In the genomic region with DNA sequence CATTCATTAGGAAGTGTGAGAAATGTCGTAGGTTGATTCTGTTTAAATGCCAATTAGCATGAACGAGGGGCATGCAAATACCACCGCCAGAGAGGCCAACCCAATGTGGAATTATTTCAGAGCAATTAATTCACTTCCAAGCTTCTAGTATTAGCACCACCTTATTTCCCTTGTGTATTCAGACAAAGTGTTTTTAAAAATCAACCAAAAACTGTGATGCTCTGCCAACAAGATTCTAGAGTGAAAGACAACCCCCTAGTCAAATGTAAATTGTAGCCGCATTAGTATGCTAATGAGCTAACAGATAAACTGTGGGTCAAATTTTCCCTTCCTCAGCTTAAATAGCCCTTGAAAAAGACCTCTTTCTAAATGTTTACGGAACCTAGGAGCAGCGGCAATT, we compare ENCODE assay signal across 10 mouse cellular contexts. TPM values are rescaled to one million over a fixed set of nuclear protein-coding genes. Genes with fewer than 3 reads are reported as not detected.
DNase-seq lines count a peak whose midpoint lies in the region; ATAC-seq and TF ChIP-seq lines count a peak whose summit lies in the region.
"Had no signal": no experiment of that assay in that cellular context is flagged by ENCODE, and none has a peak within 500 bp of the region (broad histone marks: within the 10 kb centered on the region; RNA-seq: fewer than 3 reads in every experiment).

No protein-coding gene starts in this region.

- intact Hi-C loops in gastrocnemius, adult 2 months (cut with DNase I) = no loop called here
- intact Hi-C loops in gastrocnemius, postnatal 36 days (cut with DNase I) = no loop called here

- no peak overlapping the region for H3K9ac ChIP-seq in liver, embryonic 11.5 days (ENCODE audit: low read depth, low read length)
- H3K9ac ChIP-seq in hindbrain, embryonic 16.5 days (ENCODE audit: low read depth, low read length) = no peak overlapping the region
- no peak overlapping the region for H3K9ac ChIP-seq in neural tube, embryonic 13.5 days
- no peak overlapping the region for H3K9ac ChIP-seq in lung, postnatal 0 days (replicated peaks; ENCODE audit: low read depth)
- H3K9ac ChIP-seq: limb, embryonic 15.5 days had no signal

- no peak overlapping the region for H3K27ac ChIP-seq in gastrocnemius, adult 2 months
- no peak overlapping the region for H3K27ac ChIP-seq in liver, embryonic 11.5 days (ENCODE audit: low read depth, low read length)
- no peak overlapping the region for H3K27ac ChIP-seq in hindbrain, embryonic 16.5 days (ENCODE audit: low read depth, low read length)
- no peak overlapping the region for H3K27ac ChIP-seq in neural tube, embryonic 13.5 days (replicated peaks)
- no peak overlapping the region for H3K27ac ChIP-seq in lung, postnatal 0 days (ENCODE audit: low read length)
- H3K27ac ChIP-seq: limb, embryonic 15.5 days had no signal

- H3K4me3 ChIP-seq in gastrocnemius, adult 2 months = peak overlapping the region; percentile 53
- H3K4me3 ChIP-seq in liver, embryonic 11.5 days (ENCODE audit: low read depth, low read length) = no peak overlapping the region
- H3K4me3 ChIP-seq in hindbrain, embryonic 16.5 days (ENCODE audit: low read length) = no peak overlapping the region
- peak overlapping the region; percentile 0; the same call in 1 of the 2 replicates for H3K4me3 ChIP-seq in neural tube, embryonic 13.5 days
- H3K4me3 ChIP-seq in lung, postnatal 0 days (ENCODE audit: low read depth, low read length) = no peak overlapping the region

- no peaks in the 10 kb centered on the region for H3K36me3 ChIP-seq in liver, embryonic 11.5 days (ENCODE audit: control insufficient read depth, insufficient read depth, low read length)
- H3K36me3 ChIP-seq in hindbrain, embryonic 16.5 days (ENCODE audit: control insufficient read depth, insufficient read depth, low read length) = no peaks in the 10 kb centered on the region
- no peaks in the 10 kb centered on the region for H3K36me3 ChIP-seq in neural tube, embryonic 13.5 days
- no peaks in the 10 kb centered on the region for H3K36me3 ChIP-seq in lung, postnatal 0 days (ENCODE audit: insufficient read depth, low read length)
- H3K36me3 ChIP-seq: limb, embryonic 15.5 days had no signal

- 12% methylated on average over 6 of the region's 6 CpGs for WGBS in liver, embryonic 11.5 days
- 4% methylated on average over 6 of the region's 6 CpGs for WGBS in hindbrain, embryonic 16.5 days
- WGBS in neural tube, embryonic 13.5 days = 3% methylated on average over 6 of the region's 6 CpGs
- 16% methylated on average over 6 of the region's 6 CpGs for WGBS in lung, postnatal 0 days

- no peak for TF ChIP-seq EP300 in lung, postnatal 0 days (IDR thresholded peaks at IDR 0.05)

- peak overlapping the region; percentile 49 for H3K4me2 ChIP-seq in liver, embryonic 11.5 days
- peak overlapping the region; percentile 31 for H3K4me2 ChIP-seq in hindbrain, embryonic 16.5 days (ENCODE audit: low read length)
- peak overlapping the region; percentile 42 for H3K4me2 ChIP-seq in neural tube, embryonic 13.5 days
- H3K4me2 ChIP-seq in lung, postnatal 0 days (replicated peaks; ENCODE audit: low read depth, low read length) = no peak overlapping the region

- DNase-seq in gastrocnemius, adult 2 months = no peak
- DNase-seq in gastrocnemius, postnatal 36 days = no peak
- no peak for DNase-seq in liver, embryonic 11.5 days (ENCODE audit: low spot score)
- no peak for DNase-seq in liver
- DNase-seq in lung, postnatal 0 days (ENCODE audit: low spot score) = no peak
- no peak for DNase-seq in frontal cortex, adult 2 months (ENCODE audit: extremely low spot score in 1 of 2, low spot score in 1 of 2)
- DNase-seq: kidney, postnatal 14 days had no signal

- no peaks in the 10 kb centered on the region for H3K4me1 ChIP-seq in liver, embryonic 11.5 days (replicated peaks; ENCODE audit: control insufficient read depth, insufficient read depth, low read length)
- peaks cover 6% of the 10 kb centered on the region; the same call in 1 of the 2 replicates for H3K4me1 ChIP-seq in hindbrain, embryonic 16.5 days (ENCODE audit: control insufficient read depth, insufficient read depth, low read depth, low read length)
- peaks cover 36% of the 10 kb centered on the region for H3K4me1 ChIP-seq in neural tube, embryonic 13.5 days (replicated peaks)
- no peaks in the 10 kb centered on the region for H3K4me1 ChIP-seq in lung, postnatal 0 days (ENCODE audit: insufficient read depth, low read depth, low read length)
- H3K4me1 ChIP-seq: limb, embryonic 15.5 days had no signal

- H3K27me3 ChIP-seq in liver, embryonic 11.5 days (replicated peaks; ENCODE audit: control insufficient read depth, insufficient read depth, low read length) = peaks cover 4% of the 10 kb centered on the region
- peaks cover 5% of the 10 kb centered on the region; the same call in 1 of the 2 replicates for H3K27me3 ChIP-seq in hindbrain, embryonic 16.5 days (replicated peaks; ENCODE audit: control insufficient read depth, insufficient read depth, low read length)
- H3K27me3 ChIP-seq in neural tube, embryonic 13.5 days = peaks cover 22% of the 10 kb centered on the region
- H3K27me3 ChIP-seq in lung, postnatal 0 days (replicated peaks; ENCODE audit: insufficient read depth, low read length) = no peaks in the 10 kb centered on the region

- H3K9me3 ChIP-seq in liver, embryonic 11.5 days (ENCODE audit: control insufficient read depth, low read length) = no peaks in the 10 kb centered on the region
- no peaks in the 10 kb centered on the region for H3K9me3 ChIP-seq in hindbrain, embryonic 16.5 days (ENCODE audit: control insufficient read depth, low read length)
- H3K9me3 ChIP-seq in neural tube, embryonic 13.5 days = no peaks in the 10 kb centered on the region
- no peaks in the 10 kb centered on the region for H3K9me3 ChIP-seq in lung, postnatal 0 days (ENCODE audit: low read length)
- H3K9me3 ChIP-seq: limb, embryonic 15.5 days had no signal

- ATAC-seq in liver, embryonic 11.5 days (replicated peaks; ENCODE audit: low FRiP score) = no peak
- ATAC-seq in hindbrain, embryonic 16.5 days = no peak
- ATAC-seq in neural tube, embryonic 13.5 days (ENCODE audit: low read depth) = no peak
- no peak for ATAC-seq in lung, postnatal 0 days

- TF ChIP-seq CTCF in gastrocnemius, adult 2 months (IDR thresholded peaks at IDR 0.05) = no peak
- no peak for TF ChIP-seq CTCF in lung, postnatal 0 days (IDR thresholded peaks at IDR 0.05)

RNA-seq across cellular contexts. Expression of gene Foxn2, which starts 36.0 kb away (rescaled TPM):
- total RNA-seq in gastrocnemius, adult 2 months (2021) = 10 to 100 TPM; 10.6 to 12.9 TPM
- 10 to 100 TPM in 1 of 2 experiments, 1 to 10 TPM in 1; 8.8 to 13.4 TPM for total RNA-seq in gastrocnemius, postnatal 36 days (2021)
- polyA plus RNA-seq in liver, embryonic 11.5 days (2014; fragmentation: Nextera tagmentation; extraction: Ambion mirVana) = 15.0 and 15.3 TPM in 2 replicates
- polyA plus RNA-seq in hindbrain, embryonic 16.5 days (2015; fragmentation: Nextera tagmentation; extraction: Ambion mirVana) = 8.2 and 9.7 TPM in 2 replicates
- polyA plus RNA-seq in neural tube, embryonic 13.5 days (2015; fragmentation: Nextera tagmentation; extraction: Ambion mirVana) = 9.7 and 10.3 TPM in 2 replicates
- 13.6 and 14.9 TPM in 2 replicates for polyA plus RNA-seq in lung, postnatal 0 days (2015; fragmentation: Nextera tagmentation; extraction: Ambion mirVana)
- polyA plus RNA-seq in frontal cortex, adult 2 months (2012; rRNA removed) = 7.9 and 9.2 TPM in 2 replicates

Comparison
In these comparisons a context has a peak if more than half of its experiments do, and no peak if none do; other contexts are left out.
1. H3K4me3 ChIP-seq: peak in gastrocnemius, adult 2 months (single experiment) and neural tube, embryonic 13.5 days (single experiment); none in liver, embryonic 11.5 days (single experiment), hindbrain, embryonic 16.5 days (single experiment) and lung, postnatal 0 days (single experiment).